Mouse (Mus musculus) neural tube, embryonic 14.5 days (tissue): ENCODE results near the gene Pip5k1c. TPM values are rescaled to one million over a fixed set of nuclear protein-coding genes. Genes with fewer than 3 reads are reported as not detected.

Experiments
- ATAC-seq: fragments of 200-750 bp; cut with Nextera tagmentation; 2 replicates; pipeline ENCODE4 v1.8.0; 2017; ENCODE audit warnings: low read depth, mild to moderate bottlenecking, moderate TSS enrichment, moderate library complexity
- H3K27ac ChIP-seq: fragments of 300-500 bp; sonication (generic); 2 replicates; pipeline ENCODE4 v1.5.1; 2014; ENCODE audit warnings: low read depth, mild to moderate bottlenecking, control low read depth, low read length, moderate library complexity, mixed read lengths
- H3K27me3 ChIP-seq: fragments of 300-500 bp; sonication (generic); 2 replicates; pipeline ENCODE4 v1.6.1; 2014; ENCODE audit warnings: low read length; ENCODE audit not compliant: control insufficient read depth, insufficient read depth
- H3K36me3 ChIP-seq: fragments of 300-500 bp; sonication (generic); 2 replicates; pipeline ENCODE4 v1.6.1; 2014; ENCODE audit warnings: low read length, mixed read lengths; ENCODE audit not compliant: control insufficient read depth, insufficient read depth
- H3K4me1 ChIP-seq: fragments of 300-500 bp; sonication (generic); 2 replicates; pipeline ENCODE4 v1.6.1; 2014; ENCODE audit warnings: low read length; ENCODE audit not compliant: control insufficient read depth, insufficient read depth
- H3K4me2 ChIP-seq: fragments of 300-500 bp; sonication (generic); 2 replicates; pipeline ENCODE4 v1.6.1; 2014; ENCODE audit warnings: mild to moderate bottlenecking, low read depth, low read length, control low read depth
- H3K4me3 ChIP-seq: fragments of 300-500 bp; sonication (generic); 2 replicates; pipeline ENCODE4 v1.5.1; 2014; ENCODE audit warnings: low read depth, low read length, control low read depth, mixed read lengths
- H3K9ac ChIP-seq: fragments of 300-500 bp; sonication (generic); replicated peaks from 2 replicates; pipeline ENCODE4 v1.6.1; 2014; ENCODE audit warnings: low read depth, mild to moderate bottlenecking, control low read depth, low read length, mixed read lengths
- H3K9me3 ChIP-seq: fragments of 300-500 bp; sonication (generic); 2 replicates; pipeline ENCODE4 v1.6.1; 2016; ENCODE audit warnings: low read length; ENCODE audit not compliant: control insufficient read depth
- whole genome bisulfite sequencing: fragments of 180-500 bp; shearing (Covaris S2); extraction: QIAGEN DNeasy Blood & Tissue Kit; methylation state at CpG from one replicate; pipeline ENCODE4 v1.1.7; 2014; 5-methylcytosine and 5-hydroxymethylcytosine counted together
- polyA plus RNA-seq: library from polyadenylated mRNA; unstranded; fragments of >200 nt; fragmentation: Nextera tagmentation; extraction: Ambion mirVana; gene quantifications from 2 replicates; pipeline ENCODE4 v1.2.1, GENCODE M21; 2014

The Pip5k1c gene
- polyA plus RNA-seq, 1 experiment from 2014 or later = 140 TPM

DNA sequence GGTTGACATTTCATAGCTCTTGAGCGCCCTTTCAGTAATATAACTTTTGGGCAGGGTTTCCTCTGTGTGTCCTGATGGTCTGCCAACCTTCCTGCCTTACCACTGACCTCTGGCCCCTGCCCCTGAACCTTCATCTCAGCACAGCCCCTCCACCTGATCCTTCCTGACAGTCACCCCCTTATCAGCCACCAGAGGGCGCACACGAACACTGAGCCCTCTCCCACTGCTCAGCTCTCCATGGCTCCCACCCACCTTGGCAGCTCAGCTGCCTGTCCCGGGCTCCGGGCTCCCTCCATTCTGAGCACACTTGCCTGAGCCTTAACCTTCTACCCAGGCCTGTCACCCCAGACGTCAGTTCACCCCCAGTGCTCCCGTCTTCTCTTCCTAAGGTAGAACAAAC, 3.5 kb upstream of the Pip5k1c start:
- Histone ChIP-seq H3K9me3 (no peaks in the 10 kb centered on the region), H3K9ac (no peak overlapping the region), H3K36me3 (no peaks in the 10 kb centered on the region), H3K4me3 (no peak overlapping the region), H3K4me2 (no peak overlapping the region), H3K4me1 (peaks cover 13% of the 10 kb centered on the region), H3K27me3 (no peaks in the 10 kb centered on the region; the same call in 1 of the 2 replicates), H3K27ac (no peak overlapping the region)
- 4% methylated on average over 7 of the region's 7 CpGs for WGBS
- peak; percentile 1; the same call in 1 of the 2 replicates for ATAC-seq

GRCm38 (mm10) chr10:81289811-81290210, 3.0 kb upstream of the Pip5k1c start:
- Histone ChIP-seq H3K9me3 (no peaks in the 10 kb centered on the region), H3K4me2 (no peak overlapping the region), H3K4me1 (peaks cover 18% of the 10 kb centered on the region), H3K36me3 (no peaks in the 10 kb centered on the region), H3K4me3 (no peak overlapping the region), H3K27me3 (no peaks in the 10 kb centered on the region; the same call in 1 of the 2 replicates), H3K27ac (no peak overlapping the region), H3K9ac (no peak overlapping the region)
- 61% methylated on average over 14 of the region's 14 CpGs for WGBS
- ATAC-seq = no peak

DNA sequence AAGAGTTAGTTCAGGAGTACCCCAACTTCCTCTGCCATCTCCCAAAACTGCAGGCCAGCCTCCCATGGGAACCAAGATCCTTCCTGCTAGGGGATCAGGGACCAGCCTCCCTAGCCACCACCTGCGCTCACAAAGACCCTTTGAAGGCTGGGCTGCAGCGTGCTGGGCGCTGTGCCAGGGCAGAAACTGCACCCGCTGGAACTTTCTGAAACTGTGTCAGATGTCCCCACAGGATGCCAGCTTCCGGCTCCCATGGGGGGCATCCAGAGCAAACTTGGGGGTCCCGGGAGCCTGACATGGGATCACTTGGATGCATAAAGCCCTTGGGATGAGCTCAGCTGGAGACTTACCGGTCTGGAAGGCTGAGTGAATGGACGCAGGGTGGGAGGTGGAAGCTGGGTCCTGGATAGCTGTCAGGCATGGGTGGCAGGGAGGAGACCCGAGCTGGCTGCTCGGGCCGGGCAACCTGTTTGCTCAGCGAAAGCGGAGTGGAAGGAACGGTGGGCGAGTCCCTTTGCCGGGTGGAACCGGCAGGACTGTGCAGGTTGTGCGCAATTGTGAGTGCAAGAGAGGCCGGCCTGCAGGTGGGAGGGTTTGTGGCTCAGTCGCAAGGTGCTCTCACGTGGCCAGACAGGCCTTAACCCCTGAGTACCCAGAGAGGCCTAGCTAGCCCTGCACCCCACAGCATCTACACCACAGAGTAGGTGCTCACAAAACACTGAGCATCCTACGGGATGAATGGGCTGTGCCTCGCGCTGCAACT, 1.9 kb upstream of the Pip5k1c start:
- Histone ChIP-seq H3K4me3 (no peak overlapping the region), H3K4me1 (peaks cover 20% of the 10 kb centered on the region), H3K27ac (no peak overlapping the region), H3K27me3 (no peaks in the 10 kb centered on the region; the same call in 1 of the 2 replicates), H3K4me2 (no peak overlapping the region), H3K9me3 (no peaks in the 10 kb centered on the region), H3K9ac (no peak overlapping the region), H3K36me3 (no peaks in the 10 kb centered on the region)
- ATAC-seq = no peak
- WGBS = 13% methylated on average over 24 of the region's 24 CpGs

DNA sequence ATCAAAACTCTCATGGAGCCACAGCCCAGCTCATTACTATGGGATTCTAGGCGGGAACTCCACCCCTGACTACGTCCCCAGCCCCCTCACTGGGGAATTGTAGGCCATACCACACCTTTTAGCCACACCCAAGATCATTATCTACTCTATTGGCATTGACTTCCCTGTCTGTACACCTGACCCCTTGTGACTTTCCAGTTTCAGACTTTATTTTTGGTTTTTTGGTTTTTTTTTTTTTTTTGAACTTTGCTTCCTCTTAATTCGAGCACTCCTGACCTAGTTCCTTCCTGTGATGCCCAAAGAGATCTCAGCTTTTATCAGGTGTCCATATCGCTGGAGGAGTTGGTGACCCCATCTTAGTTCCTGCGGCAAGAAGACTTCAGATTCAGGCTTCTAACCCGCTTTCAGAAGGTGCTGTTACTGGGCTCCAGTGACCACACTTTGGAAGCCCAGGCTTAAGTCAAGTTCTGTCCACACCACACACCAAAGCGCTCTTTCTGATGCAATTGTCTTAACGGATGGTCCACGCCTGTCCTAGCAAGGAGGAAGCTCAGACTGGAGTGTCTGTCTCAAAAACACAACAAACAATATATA, 1.2 kb upstream of the Pip5k1c start, which contains the start of gene Tjp3:
Gene Tjp3 (minus strand): TSS at position 71 of the 594 bp plus-strand sequence.
- Histone ChIP-seq H3K27ac (no peak within 1 kb of the TSS), H3K36me3 (no peaks in the 10 kb centered on the region), H3K9ac (no peak within 1 kb of the TSS), H3K9me3 (no peaks in the 10 kb centered on the region), H3K27me3 (no peaks in the 10 kb centered on the region; the same call in 1 of the 2 replicates), H3K4me2 (peak within 1 kb of the TSS; percentile 92; the same call in 1 of the 2 replicates), H3K4me1 (peaks cover 20% of the 10 kb centered on the region), H3K4me3 (no peak within 1 kb of the TSS)
- no peak for ATAC-seq
- 75% methylated on average over 9 of the region's 9 CpGs for WGBS

- ATAC-seq = peak; percentile 22
Observed at GRCm38 (mm10) chr10:81293334-81294030, 719 bp downstream of the Pip5k1c start.

DNA sequence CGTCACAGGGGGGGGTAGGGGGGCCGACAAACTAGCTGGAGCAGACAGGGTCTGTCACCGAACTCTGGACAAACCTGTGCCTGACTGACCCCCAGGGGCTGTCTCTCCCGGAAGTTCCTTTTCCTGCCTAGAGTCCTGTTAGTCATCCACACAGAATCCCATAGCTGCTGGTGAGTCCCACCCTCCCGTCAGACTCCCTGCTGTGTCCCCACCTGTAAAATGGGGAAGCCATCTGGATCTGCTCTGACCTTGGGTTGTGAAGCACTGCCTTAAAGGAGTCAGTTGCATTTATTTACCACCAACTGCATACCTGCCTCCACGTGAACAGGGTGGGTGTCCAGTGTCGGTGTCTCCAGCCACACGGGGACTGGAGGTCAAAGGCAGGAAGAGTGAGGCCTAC, 1.7 kb downstream of the Pip5k1c start:
- no peaks in the 10 kb centered on the region; the same call in 1 of the 2 replicates for H3K27me3 ChIP-seq
- peak overlapping the region; percentile 74 for H3K4me3 ChIP-seq
- no peaks in the 10 kb centered on the region; the same call in 1 of the 2 replicates for H3K36me3 ChIP-seq
- H3K4me2 ChIP-seq = peak overlapping the region; percentile 92
- no peak for ATAC-seq
- H3K9ac ChIP-seq = peak overlapping the region; percentile 82
- WGBS = 35% methylated on average over 8 of the region's 8 CpGs
- H3K9me3 ChIP-seq = no peaks in the 10 kb centered on the region
- H3K4me1 ChIP-seq = peaks cover 22% of the 10 kb centered on the region
- H3K27ac ChIP-seq = no peak overlapping the region

More at GRCm38 (mm10) chr10:81293334-81294030, 719 bp downstream of the Pip5k1c start:
- peak overlapping the region; percentile 82 for H3K9ac ChIP-seq
- no peaks in the 10 kb centered on the region for H3K36me3 ChIP-seq
- 5% methylated on average over 25 of the region's 25 CpGs for WGBS
- H3K27me3 ChIP-seq = no peaks in the 10 kb centered on the region; the same call in 1 of the 2 replicates
- peak overlapping the region; percentile 92 for H3K4me2 ChIP-seq
- H3K4me1 ChIP-seq = peaks cover 20% of the 10 kb centered on the region
- peak overlapping the region; percentile 84 for H3K27ac ChIP-seq
- no peaks in the 10 kb centered on the region for H3K9me3 ChIP-seq
- H3K4me3 ChIP-seq = peak overlapping the region; percentile 74

GRCm38 (mm10) chr10:81295185-81295584, 2.4 kb downstream of the Pip5k1c start:
- 92% methylated on average over 6 of the region's 6 CpGs for WGBS
- peaks cover 23% of the 10 kb centered on the region for H3K4me1 ChIP-seq
- no peak overlapping the region for H3K4me3 ChIP-seq
- no peak overlapping the region for H3K27ac ChIP-seq
- no peak for ATAC-seq
- H3K9me3 ChIP-seq = no peaks in the 10 kb centered on the region
- no peak overlapping the region for H3K4me2 ChIP-seq
- no peak overlapping the region for H3K9ac ChIP-seq
- no peaks in the 10 kb centered on the region for H3K27me3 ChIP-seq
- H3K36me3 ChIP-seq = no peaks in the 10 kb centered on the region; the same call in 1 of the 2 replicates

DNA sequence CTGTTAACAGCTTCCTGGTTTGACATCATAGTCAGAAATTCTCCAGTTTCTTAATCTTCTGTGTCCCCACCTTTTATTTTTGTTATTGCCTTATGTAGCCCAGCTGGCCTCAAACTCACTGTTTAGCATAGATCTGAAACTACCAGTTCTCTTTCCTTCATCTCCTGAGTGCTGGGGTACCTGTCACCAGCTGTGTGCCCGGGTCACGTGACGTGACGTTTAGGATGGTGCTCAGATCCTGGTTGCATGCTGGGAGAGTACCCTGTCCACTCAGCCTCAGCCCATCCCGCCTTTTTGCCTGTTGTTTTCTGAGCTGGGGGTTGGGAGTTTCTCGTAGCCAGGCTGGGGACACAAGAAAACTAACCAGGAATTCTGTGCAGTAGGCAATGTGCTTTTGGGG, 4.5 kb downstream of the Pip5k1c start:
- Histone ChIP-seq H3K4me2 (no peak overlapping the region), H3K27me3 (no peaks in the 10 kb centered on the region), H3K9ac (no peak overlapping the region), H3K27ac (peak overlapping the region; percentile 25; the same call in 1 of the 2 replicates), H3K4me1 (peaks cover 19% of the 10 kb centered on the region), H3K36me3 (no peaks in the 10 kb centered on the region; the same call in 1 of the 2 replicates), H3K9me3 (no peaks in the 10 kb centered on the region), H3K4me3 (no peak overlapping the region)
- WGBS = 76% methylated on average over 6 of the region's 6 CpGs
- ATAC-seq = no peak
